Comparison of ENCODE assay signal across 31 mouse cellular contexts in genomic region chr4:140815496-140815895, GRCm38 (mm10). TPM values are rescaled to one million over a fixed set of nuclear protein-coding genes. Genes with fewer than 3 reads are reported as not detected.
DNase-seq lines count a peak whose midpoint lies in the region; ATAC-seq and TF ChIP-seq lines count a peak whose summit lies in the region.
"Had no signal": no experiment of that assay in that cellular context is flagged by ENCODE, and none has a peak within 500 bp of the region (broad histone marks: within the 10 kb centered on the region; RNA-seq: fewer than 3 reads in every experiment).

No protein-coding gene starts in this region.

- DNase-seq in liver, embryonic 11.5 days (ENCODE audit: low spot score), result no peak
- DNase-seq in liver (no peak), MEL (ENCODE audit: low read depth, low spot score) (peak; percentile 63)
- no peak for DNase-seq in layer of hippocampus, postnatal 25 days (ENCODE audit: extremely low spot score in 1 of 2, low spot score in 1 of 2)
- no peak for DNase-seq in kidney, postnatal 10 days
- no peak for DNase-seq in adrenal gland, adult 2 months
- DNase-seq: cerebellum, adult 11 months; cerebellum, adult 9-11 months; gastrocnemius, postnatal 10 days; heart, adult 11 months; heart, postnatal 36 days; kidney, adult 11 months; layer of hippocampus, postnatal 36 days; lung, postnatal 14 days; retina, postnatal 1 day; thymus, postnatal 25 days had no signal

- TF ChIP-seq EP300 in MEL (IDR thresholded peaks at IDR 0.05; ENCODE audit: low read depth in 1 of 2, low read length in 2 of 2), result no peak

- TF ChIP-seq POLR2A in MEL (IDR thresholded peaks at IDR 0.05; ENCODE audit: control insufficient read depth in 1 of 2, insufficient read depth in 1 of 2, low read depth in 1 of 2, low read length in 2 of 2, poor library complexity in 1 of 2), result no peak

- no peak overlapping the region for H3K4me3 ChIP-seq in liver, embryonic 11.5 days (ENCODE audit: low read depth, low read length)
- peak overlapping the region; percentile 67 to 85 for H3K4me3 ChIP-seq in MEL (ENCODE audit: control insufficient read depth in 1 of 2, insufficient read depth in 1 of 2, low read depth in 2 of 2, low read length in 2 of 2)
- no peak overlapping the region for H3K4me3 ChIP-seq in intestine, embryonic 15.5 days (replicated peaks)
- H3K4me3 ChIP-seq: forebrain, embryonic 15.5 days; midbrain, embryonic 12.5 days; neural tube, embryonic 12.5 days had no signal

- H3K4me2 ChIP-seq in liver, embryonic 11.5 days, result 0 out of 2 replicates have a peak overlapping the region, but pooled peaks have one; percentile 16
- 0 out of 2 replicates have a peak overlapping the region, but pooled peaks have one; percentile 1 for H3K4me2 ChIP-seq in intestine, embryonic 15.5 days (replicated peaks)
- H3K4me2 ChIP-seq: forebrain, embryonic 15.5 days; hindbrain, embryonic 14.5 days had no signal

- H3K36me3 ChIP-seq in liver, embryonic 11.5 days (ENCODE audit: control insufficient read depth, insufficient read depth, low read length), result no peaks in the 10 kb centered on the region
- peaks cover 0 to 9% of the 10 kb centered on the region in 2 experiments; a peak in 2 of 4 replicates for H3K36me3 ChIP-seq in MEL (ENCODE audit: control insufficient read depth in 1 of 2, insufficient read depth in 2 of 2, low read length in 2 of 2)
- no peaks in the 10 kb centered on the region for H3K36me3 ChIP-seq in intestine, embryonic 15.5 days
- H3K36me3 ChIP-seq: embryonic facial prominence, embryonic 15.5 days; forebrain, embryonic 15.5 days; kidney, embryonic 15.5 days; midbrain, embryonic 12.5 days; neural tube, embryonic 12.5 days had no signal

- H3K9ac ChIP-seq in liver, embryonic 11.5 days (ENCODE audit: low read depth, low read length), result no peak overlapping the region
- H3K9ac ChIP-seq in MEL (ENCODE audit: control insufficient read depth, low read depth, low read length, poor library complexity, severe bottlenecking), result peak overlapping the region; percentile 73
- no peak overlapping the region for H3K9ac ChIP-seq in intestine, embryonic 15.5 days
- H3K9ac ChIP-seq: embryonic facial prominence, embryonic 15.5 days; forebrain, embryonic 15.5 days; hindbrain, embryonic 14.5 days; kidney, embryonic 15.5 days; midbrain, embryonic 12.5 days; neural tube, embryonic 12.5 days had no signal

- H3K9me3 ChIP-seq in liver, embryonic 11.5 days (ENCODE audit: control insufficient read depth, low read length), result no peaks in the 10 kb centered on the region
- H3K9me3 ChIP-seq in MEL (replicated peaks; ENCODE audit: insufficient read depth, low read length), result no peaks in the 10 kb centered on the region
- no peaks in the 10 kb centered on the region for H3K9me3 ChIP-seq in intestine, embryonic 15.5 days
- H3K9me3 ChIP-seq: embryonic facial prominence, embryonic 15.5 days; forebrain, embryonic 15.5 days; kidney, embryonic 15.5 days; midbrain, embryonic 12.5 days; neural tube, embryonic 12.5 days had no signal

- 40% methylated on average over 5 of the region's 5 CpGs for WGBS in liver, embryonic 11.5 days
- WGBS in intestine, embryonic 15.5 days, result 64% methylated on average over 5 of the region's 5 CpGs

- peaks cover 53% of the 10 kb centered on the region for H3K4me1 ChIP-seq in liver, embryonic 11.5 days (replicated peaks; ENCODE audit: control insufficient read depth, insufficient read depth, low read length)
- H3K4me1 ChIP-seq in MEL (ENCODE audit: control insufficient read depth in 1 of 2, insufficient read depth in 2 of 2, low read length in 2 of 2), result peaks cover 0 to 41% of the 10 kb centered on the region in 2 experiments; a peak in 3 of 4 replicates
- H3K4me1 ChIP-seq in intestine, embryonic 15.5 days (replicated peaks), result peaks cover 26% of the 10 kb centered on the region

- TF ChIP-seq RAD21 in MEL (IDR thresholded peaks at IDR 0.05; ENCODE audit: low read depth, low read length), result no peak

- H3K27me3 ChIP-seq in liver, embryonic 11.5 days (replicated peaks; ENCODE audit: control insufficient read depth, insufficient read depth, low read length), result peaks cover 14% of the 10 kb centered on the region
- no peaks in the 10 kb centered on the region for H3K27me3 ChIP-seq in MEL (ENCODE audit: control insufficient read depth in 1 of 2, insufficient read depth in 2 of 2, low read length in 2 of 2)
- no peaks in the 10 kb centered on the region for H3K27me3 ChIP-seq in intestine, embryonic 15.5 days (replicated peaks)
- H3K27me3 ChIP-seq: embryonic facial prominence, embryonic 15.5 days; neural tube, embryonic 12.5 days had no signal

- H3K79me2 ChIP-seq in MEL (ENCODE audit: control insufficient read depth, insufficient read depth, low read length, poor library complexity), result no peaks in the 10 kb centered on the region

- H3K27ac ChIP-seq in liver, embryonic 11.5 days (ENCODE audit: low read depth, low read length), result no peak overlapping the region
- peak overlapping the region; percentile 77 for H3K27ac ChIP-seq in MEL (ENCODE audit: control insufficient read depth, low read depth, low read length)
- peak overlapping the region; percentile 1; the same call in 1 of the 2 replicates for H3K27ac ChIP-seq in intestine, embryonic 15.5 days
- H3K27ac ChIP-seq: embryonic facial prominence, embryonic 15.5 days; forebrain, embryonic 15.5 days; hindbrain, embryonic 14.5 days; midbrain, embryonic 12.5 days; neural tube, embryonic 12.5 days had no signal

- no peak for ATAC-seq in liver, embryonic 11.5 days (replicated peaks; ENCODE audit: low FRiP score)
- no peak for ATAC-seq in intestine, embryonic 15.5 days
- 0 out of 2 replicates have a peak, but pooled peaks have one; percentile 10 for ATAC-seq in megakaryocyte progenitor cell, adult 5-6 weeks (replicated peaks; ENCODE audit: poor library complexity)
- ATAC-seq: forebrain, embryonic 15.5 days had no signal

- TF ChIP-seq CTCF in MEL (IDR thresholded peaks at IDR 0.05 in 2 of 3, conservative IDR thresholded peaks at IDR 0.05 in 1 of 3; ENCODE audit: control insufficient read depth in 1 of 3, insufficient read depth in 1 of 3, low read depth in 2 of 3, low read length in 3 of 3, poor library complexity in 1 of 3, severe bottlenecking in 1 of 3), result no peak

TF ChIP-seq in MEL, 35 proteins besides CTCF, POLR2A, EP300 and RAD21 (continues in another document):
- TF ChIP-seq GABPA (IDR thresholded peaks at IDR 0.05; ENCODE audit: low read depth, low read length), result no peak
- TF ChIP-seq GATA1 (IDR thresholded peaks at IDR 0.05; ENCODE audit: low read depth, low read length), result peak; percentile 9; the same call in 1 of the 2 replicates
- TF ChIP-seq CHD1 (IDR thresholded peaks at IDR 0.05; ENCODE audit: low read depth, low read length), result no peak
- TF ChIP-seq MAX (IDR thresholded peaks at IDR 0.05; ENCODE audit: low read length), result no peak
- TF ChIP-seq NELFE (IDR thresholded peaks at IDR 0.05; ENCODE audit: low read depth, low read length), result no peak
- TF ChIP-seq MYB (IDR thresholded peaks at IDR 0.05; ENCODE audit: low read depth, low read length), result no peak
- TF ChIP-seq MEF2A (IDR thresholded peaks at IDR 0.05; ENCODE audit: extremely low read depth, insufficient replicate concordance, low read depth, low read length, poor library complexity, severe bottlenecking), result no peak
- peak; percentile 48; the same call in 1 of the 2 replicates for TF ChIP-seq ETS1 (IDR thresholded peaks at IDR 0.05; ENCODE audit: low read depth, low read length)
- TF ChIP-seq TBP (IDR thresholded peaks at IDR 0.05; ENCODE audit: low read depth, low read length), result no peak
- no peak for TF ChIP-seq KAT2A (conservative IDR thresholded peaks at IDR 0.05; ENCODE audit: low read depth, low read length)
- no peak for TF ChIP-seq JUND (IDR thresholded peaks at IDR 0.05; ENCODE audit: low read depth, low read length)
- TF ChIP-seq SIN3A (IDR thresholded peaks at IDR 0.05; ENCODE audit: low read length), result peak; percentile 18; the same call in 1 of the 2 replicates
- TF ChIP-seq TCF12 (IDR thresholded peaks at IDR 0.05; ENCODE audit: low read depth, low read length), result peak; percentile 28; the same call in 1 of the 2 replicates

RNA-seq across cellular contexts. Expression of gene Padi3, which starts 5.0 kb away (rescaled TPM):
- polyA plus RNA-seq in liver, embryonic 11.5 days (2014; fragmentation: Nextera tagmentation; extraction: Ambion mirVana), result 0.56 and 0.96 TPM in 2 replicates
- total RNA-seq in MEL (2012; rRNA removed), result 75.9 and 106 TPM in 2 replicates
- polyA plus RNA-seq in MEL (2012; ENCODE audit: insufficient read depth in 1 of 2, insufficient read length in 2 of 2, low read depth in 1 of 2, low replicate concordance in 2 of 2, missing spikeins in 1 of 2), result 10 to 100 TPM in 1 of 2 experiments, not detected in 1; 73.1 TPM
- polyA plus RNA-seq in intestine, embryonic 15.5 days (2015; fragmentation: Nextera tagmentation; extraction: Ambion mirVana), result 0.40 and 0.42 TPM in 2 replicates
- not detected in 2 replicates for total RNA-seq in megakaryocyte progenitor cell, adult 5-6 weeks (2015)
- total RNA-seq in megakaryocyte progenitor cell, adult 5-6 weeks (2017), result 0.07 and 0.46 TPM in 2 replicates
- total RNA-seq in layer of hippocampus, postnatal 25 days (2021), result not detected
- total RNA-seq in adrenal gland, adult 2 months (2021), result not detected
- polyA plus RNA-seq in adrenal gland, adult 2 months (2012; rRNA removed), result not detected in 2 replicates
- total RNA-seq: adrenal gland, adult 18-20 months; adrenal gland, postnatal 4 days; layer of hippocampus, postnatal 36 days had no signal
- polyA plus RNA-seq: forebrain, embryonic 15.5 days; heart, embryonic 14.5 days; hindbrain, embryonic 14.5 days; large intestine, adult 2 months; neural tube, embryonic 12.5 days had no signal

RNA-seq across cellular contexts. Expression of gene Padi1, which starts 30.1 kb away (rescaled TPM):
- polyA plus RNA-seq in liver, embryonic 11.5 days (2014; fragmentation: Nextera tagmentation; extraction: Ambion mirVana), result 0.06 and 0.11 TPM in 2 replicates
- 0.26 and 0.31 TPM in 2 replicates for total RNA-seq in MEL (2012; rRNA removed)
- under 1 TPM in 1 of 2 experiments, not detected in 1; 0.40 TPM for polyA plus RNA-seq in MEL (2012; ENCODE audit: insufficient read depth in 1 of 2, insufficient read length in 2 of 2, low read depth in 1 of 2, low replicate concordance in 2 of 2, missing spikeins in 1 of 2)
- 0.19 and 0.32 TPM in 2 replicates for polyA plus RNA-seq in intestine, embryonic 15.5 days (2015; fragmentation: Nextera tagmentation; extraction: Ambion mirVana)
- 0.05 TPM in 2 replicates for total RNA-seq in megakaryocyte progenitor cell, adult 5-6 weeks (2015)
- not detected in 2 replicates for total RNA-seq in megakaryocyte progenitor cell, adult 5-6 weeks (2017)
- total RNA-seq in layer of hippocampus, postnatal 25 days (2021), result not detected
- not detected for total RNA-seq in adrenal gland, adult 2 months (2021)
- polyA plus RNA-seq in adrenal gland, adult 2 months (2012; rRNA removed), result not detected in 2 replicates
- total RNA-seq: adrenal gland, adult 18-20 months; adrenal gland, postnatal 4 days; common myeloid progenitor, adult 5-6 weeks; heart, postnatal 36 days; layer of hippocampus, postnatal 36 days; left cerebral cortex, postnatal 14 days; megakaryocyte, adult 5-6 weeks had no signal
- polyA plus RNA-seq: forebrain, embryonic 15.5 days; hindbrain, embryonic 14.5 days had no signal

RNA-seq across cellular contexts. Expression of gene Padi4, which starts 41.5 kb away (rescaled TPM):
- 0.32 and 0.34 TPM in 2 replicates for polyA plus RNA-seq in liver, embryonic 11.5 days (2014; fragmentation: Nextera tagmentation; extraction: Ambion mirVana)
- total RNA-seq in MEL (2012; rRNA removed), result not detected in 2 replicates
- polyA plus RNA-seq in MEL (2012; ENCODE audit: insufficient read depth in 1 of 2, insufficient read length in 2 of 2, low read depth in 1 of 2, low replicate concordance in 2 of 2, missing spikeins in 1 of 2), result not detected
- polyA plus RNA-seq in intestine, embryonic 15.5 days (2015; fragmentation: Nextera tagmentation; extraction: Ambion mirVana), result 2.3 and 2.7 TPM in 2 replicates
- 4.6 and 4.9 TPM in 2 replicates for total RNA-seq in megakaryocyte progenitor cell, adult 5-6 weeks (2015)
- 6.9 and 9.3 TPM in 2 replicates for total RNA-seq in megakaryocyte progenitor cell, adult 5-6 weeks (2017)
- total RNA-seq in layer of hippocampus, postnatal 25 days (2021), result not detected
- total RNA-seq in adrenal gland, adult 2 months (2021), result 1 to 10 TPM in 1 of 2 experiments, under 1 TPM in 1; 0.62 to 1.8 TPM
- 0.76 and 0.99 TPM in 2 replicates for polyA plus RNA-seq in adrenal gland, adult 2 months (2012; rRNA removed)
- total RNA-seq: layer of hippocampus, postnatal 36 days; left cerebral cortex, postnatal 14 days had no signal

Comparison
In these comparisons a context has a peak if more than half of its experiments do, and no peak if none do; other contexts are left out.
1. H3K4me3 ChIP-seq: peak in MEL (2 of 2); none in liver, embryonic 11.5 days (single experiment) and intestine, embryonic 15.5 days (single experiment).
2. RNA of gene Padi3, which starts 5.0 kb away (total RNA-seq): 75.9 to 106 TPM in MEL; 0.07 to 0.46 TPM in megakaryocyte progenitor cell, adult 5-6 weeks, not detected in layer of hippocampus, postnatal 25 days and not detected in adrenal gland, adult 2 months; every median in the first group is over 10 times any median in the second.